Mouse (Mus musculus) cerebellum, postnatal 25 days (tissue): Measurements from ENCODE around the gene Chrm1.

Source experiments
- DNase-seq, 2 experiments: peaks; one replicate each; pipeline ENCODE4 v3.0.0; 2021; ENCODE audit warnings: mixed read lengths in 2 of 2

Gene Chrm1

DNA sequence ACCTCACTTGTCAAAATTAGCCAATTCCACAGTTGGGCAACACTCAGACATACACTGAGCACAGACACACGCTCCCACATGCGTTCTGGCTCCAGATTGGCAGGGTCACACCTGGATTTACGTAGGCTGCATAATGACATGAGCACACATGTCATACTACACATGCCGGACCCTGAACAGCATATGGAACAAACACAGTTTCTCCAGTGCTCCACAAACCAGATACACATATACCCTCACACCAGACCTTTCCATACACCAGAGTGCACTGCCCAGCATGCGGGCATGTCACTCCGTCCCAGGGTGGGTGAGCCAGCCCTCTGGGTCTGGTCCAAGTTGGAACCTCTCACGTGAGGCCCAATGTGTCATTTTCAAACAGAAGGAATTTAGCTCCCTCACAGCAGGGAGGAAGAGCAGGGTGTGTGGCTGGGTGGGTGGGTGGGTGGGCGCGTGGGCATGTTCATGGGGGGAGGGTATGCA lies at the start of gene Chrm1:
TSS of gene Chrm1 (plus strand) at position 430 of the 480 bp plus-strand sequence.
- no peak for DNase-seq

- DNase-seq: no peak
These were observed 49.2 kb upstream of the Chrm1 start for GRCm38 (mm10) chr19:8614343-8614742.

DNA sequence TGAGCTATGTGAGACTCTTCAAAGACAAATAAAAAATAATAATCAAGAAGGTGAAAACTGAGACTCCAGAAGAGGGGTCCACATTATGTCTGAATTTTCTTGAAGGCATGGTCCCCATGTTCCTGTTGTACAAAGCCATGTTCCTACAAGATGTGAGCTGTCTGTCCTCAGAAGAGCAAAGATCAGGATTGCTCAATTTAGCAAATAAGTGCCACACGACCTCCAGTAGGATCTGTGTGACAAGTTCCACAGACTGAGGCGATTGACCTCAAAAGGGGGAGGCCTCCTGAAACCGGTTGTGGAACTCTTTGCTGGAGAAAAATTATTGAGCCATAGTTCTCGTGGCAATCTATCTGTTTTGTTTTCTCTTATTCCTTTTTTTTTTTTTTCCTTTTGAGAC lies 47.3 kb upstream of the Chrm1 start:
- no peak for DNase-seq

GRCm38 (mm10) chr19:8617904-8618303 lies 45.7 kb upstream of the Chrm1 start, which contains the start of gene Slc22a6:
TSS of gene Slc22a6 (plus strand) at chr19:8618039.
- no peak for DNase-seq

DNA sequence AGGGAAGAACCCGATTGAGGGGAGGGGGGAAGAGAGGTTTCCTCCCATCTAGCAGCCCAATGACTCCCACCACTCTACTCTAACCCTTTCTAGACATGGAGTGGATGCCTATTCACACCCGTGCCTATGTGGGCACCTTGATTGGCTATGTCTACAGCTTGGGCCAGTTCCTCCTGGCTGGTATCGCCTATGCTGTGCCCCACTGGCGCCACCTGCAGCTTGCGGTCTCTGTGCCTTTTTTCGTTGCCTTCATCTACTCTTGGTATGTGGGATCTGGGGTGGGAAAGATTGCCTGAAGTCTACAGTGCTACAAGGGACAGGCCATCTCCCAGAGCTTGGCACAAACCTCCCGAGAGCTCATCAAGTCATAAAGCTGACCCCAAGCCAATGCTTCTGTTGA lies 42.5 kb upstream of the Chrm1 start:
- no peak for DNase-seq

DNA sequence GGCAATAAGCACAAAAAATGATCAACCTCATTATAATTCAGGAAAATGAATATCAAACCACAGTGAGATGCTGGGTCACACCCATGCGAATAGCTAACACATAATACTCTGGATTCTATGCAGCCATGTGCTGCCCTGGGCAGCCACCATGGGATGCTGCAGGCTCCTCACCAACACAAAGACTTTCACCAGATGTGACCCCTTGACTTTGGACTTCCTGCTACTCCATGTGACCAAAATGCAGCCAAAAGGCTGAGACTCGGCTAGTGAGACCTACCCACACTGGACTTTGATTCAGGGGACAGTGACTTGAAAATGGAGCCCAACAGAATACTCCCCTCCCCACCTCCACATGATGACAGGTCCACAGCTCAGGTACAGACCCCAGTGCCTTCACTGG lies 33.3 kb upstream of the Chrm1 start:
- DNase-seq: no peak

DNA sequence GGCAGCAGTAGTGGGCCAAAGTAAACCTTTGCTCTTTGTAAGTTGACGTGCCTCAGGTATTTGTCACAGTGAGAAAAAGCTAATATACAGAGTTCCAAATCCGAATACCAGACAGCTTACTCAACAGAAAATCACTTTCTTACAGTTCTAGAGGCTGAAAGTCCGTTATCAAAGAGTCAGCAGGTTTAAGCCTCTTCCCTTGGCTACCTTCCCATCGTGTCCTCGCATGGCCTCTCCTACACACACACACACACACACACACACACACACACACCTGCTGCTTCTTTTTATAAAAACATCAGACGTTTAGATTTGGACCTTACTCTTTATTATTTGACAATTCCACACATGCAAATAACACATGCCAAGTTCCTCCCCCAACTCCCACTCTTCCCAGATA lies 32.8 kb upstream of the Chrm1 start:
- no peak for DNase-seq

GRCm38 (mm10) chr19:8632029-8632428 lies 31.6 kb upstream of the Chrm1 start:
- no peak for DNase-seq

- DNase-seq: no peak
These were observed 21.5 kb upstream of the Chrm1 start for GRCm38 (mm10) chr19:8642086-8642485.

DNA sequence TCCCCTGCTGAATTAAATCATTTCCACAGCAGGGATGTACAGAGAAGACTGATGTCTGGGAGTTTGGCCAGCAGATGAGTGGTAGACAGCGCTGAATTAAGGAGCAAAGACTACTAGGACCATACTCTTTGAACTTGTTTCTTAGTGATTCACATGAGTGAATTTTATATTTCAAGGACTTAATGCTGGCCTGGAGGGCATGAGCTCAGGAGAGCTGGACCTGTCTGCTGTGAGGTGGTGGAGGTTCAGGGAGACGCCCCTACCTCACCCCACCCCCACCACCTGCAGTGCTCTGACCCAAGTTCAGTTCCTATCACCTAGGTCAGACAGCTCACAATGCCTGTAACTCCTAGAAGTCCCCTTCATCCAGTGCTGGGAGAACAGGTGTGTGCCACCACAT lies 17.2 kb upstream of the Chrm1 start:
- DNase-seq: no peak

- DNase-seq: no peak
These were observed 7.8 kb upstream of the Chrm1 start for GRCm38 (mm10) chr19:8655833-8656232.

DNA sequence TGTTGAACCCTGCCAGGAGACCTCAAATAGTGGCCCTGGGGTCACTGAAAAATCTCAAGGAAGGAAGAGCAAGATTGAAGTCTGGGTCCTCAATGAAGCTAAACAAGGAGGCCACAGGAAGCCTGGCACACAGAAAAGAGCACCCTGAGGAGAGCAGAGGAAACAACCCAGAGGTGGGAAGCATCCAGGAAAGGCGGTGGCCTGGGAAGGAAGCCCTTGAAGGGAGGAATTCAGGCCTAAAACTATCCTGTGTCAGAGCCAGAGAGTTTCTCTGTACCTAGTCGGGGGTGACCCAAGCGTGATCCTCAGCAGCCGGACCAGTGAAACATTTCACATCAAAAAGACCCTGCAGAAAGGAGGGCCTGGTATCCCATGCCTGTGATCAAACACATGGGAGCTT lies 7.2 kb upstream of the Chrm1 start:
- DNase-seq: no peak

DNA sequence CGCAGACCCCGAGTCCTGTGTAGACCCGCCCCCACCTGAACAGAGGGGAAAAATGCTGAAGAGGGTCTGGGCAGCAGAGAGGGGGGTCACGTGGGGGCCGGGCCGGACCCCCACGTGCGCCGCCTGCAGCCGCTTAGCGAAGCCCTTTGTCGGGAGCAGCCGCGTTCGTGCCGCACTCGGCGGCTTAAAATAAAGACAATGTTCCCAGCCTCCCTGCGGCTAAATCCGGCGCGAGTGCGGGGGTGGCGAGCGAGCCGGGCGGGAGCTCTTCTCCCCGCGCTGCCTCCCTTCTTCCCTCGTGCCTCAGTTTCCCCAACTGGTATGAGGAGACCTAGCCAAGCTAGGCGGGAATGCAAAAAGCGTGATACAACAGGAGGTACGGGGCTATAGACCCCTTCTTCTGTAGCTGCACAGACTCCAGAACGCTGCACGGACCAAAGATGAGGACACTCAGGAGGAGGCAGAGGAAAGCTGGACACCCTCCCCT lies 1.7 kb upstream of the Chrm1 start:
- peak in 1 of 2 experiments; percentile 36 for DNase-seq

DNA sequence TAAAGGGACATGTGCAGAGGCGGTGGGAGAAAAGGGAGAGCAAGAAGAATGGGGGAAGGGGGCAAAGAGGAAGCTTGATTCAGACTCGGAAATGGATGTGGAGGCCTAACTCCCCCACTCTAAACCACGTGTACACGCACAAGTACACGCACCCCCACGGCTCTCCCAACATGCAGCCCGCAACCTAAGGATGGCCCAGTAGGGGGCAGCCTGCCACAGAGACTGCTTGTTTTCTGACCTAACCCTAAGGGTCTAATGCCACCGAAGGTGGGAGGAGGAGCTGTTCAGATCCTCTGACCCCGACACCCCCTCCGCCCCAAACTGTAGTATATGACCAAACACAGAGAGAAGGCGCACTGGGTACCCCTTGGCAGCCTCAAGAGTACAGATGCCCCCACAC lies 1.3 kb upstream of the Chrm1 start:
- peak; percentile 45 to 70 for DNase-seq

- no peak for DNase-seq
These were observed 377 bp downstream of the Chrm1 start for GRCm38 (mm10) chr19:8663911-8664421.

DNA sequence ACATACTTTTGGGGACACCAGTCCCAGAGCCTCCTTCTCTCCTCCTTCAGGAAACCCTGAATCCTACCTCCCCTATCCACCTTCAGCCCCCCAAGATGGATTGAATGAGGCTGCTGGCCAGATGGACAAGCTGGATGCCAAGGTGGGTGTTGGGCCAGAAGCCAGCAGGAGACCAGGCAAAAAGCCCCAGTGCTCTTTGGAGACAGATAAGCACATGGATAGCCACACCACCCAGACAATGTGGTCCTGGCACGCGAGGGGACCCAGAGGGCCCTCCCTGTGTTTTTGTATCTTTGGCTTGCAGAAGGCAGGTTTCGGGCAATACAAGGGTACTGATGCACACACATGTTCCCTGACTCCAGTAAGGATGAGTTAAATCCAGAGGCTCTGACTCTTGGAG lies 1.3 kb downstream of the Chrm1 start:
- no peak for DNase-seq

DNA sequence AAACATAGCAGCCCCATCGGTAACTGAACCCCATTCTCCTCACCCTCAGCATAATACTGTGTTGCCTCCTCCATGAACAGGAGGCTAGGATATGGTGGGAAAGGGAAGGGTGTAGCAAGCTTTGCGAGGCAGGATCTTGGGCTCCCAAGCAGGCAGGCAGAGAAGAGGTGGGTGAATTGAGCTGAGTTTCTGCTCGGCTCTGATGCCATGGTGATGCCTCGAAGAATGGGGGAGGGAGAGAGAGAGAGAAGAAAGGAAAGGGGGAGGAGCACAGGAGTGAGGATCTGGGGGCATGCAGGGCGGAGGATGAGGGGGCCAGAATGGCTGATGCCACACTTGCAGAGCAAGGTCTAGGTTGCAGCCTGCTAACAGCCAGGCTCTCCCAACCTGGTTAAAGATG lies 2.2 kb downstream of the Chrm1 start:
- DNase-seq: no peak

GRCm38 (mm10) chr19:8672859-8673258 lies 9.3 kb downstream of the Chrm1 start:
- DNase-seq: no peak

DNA sequence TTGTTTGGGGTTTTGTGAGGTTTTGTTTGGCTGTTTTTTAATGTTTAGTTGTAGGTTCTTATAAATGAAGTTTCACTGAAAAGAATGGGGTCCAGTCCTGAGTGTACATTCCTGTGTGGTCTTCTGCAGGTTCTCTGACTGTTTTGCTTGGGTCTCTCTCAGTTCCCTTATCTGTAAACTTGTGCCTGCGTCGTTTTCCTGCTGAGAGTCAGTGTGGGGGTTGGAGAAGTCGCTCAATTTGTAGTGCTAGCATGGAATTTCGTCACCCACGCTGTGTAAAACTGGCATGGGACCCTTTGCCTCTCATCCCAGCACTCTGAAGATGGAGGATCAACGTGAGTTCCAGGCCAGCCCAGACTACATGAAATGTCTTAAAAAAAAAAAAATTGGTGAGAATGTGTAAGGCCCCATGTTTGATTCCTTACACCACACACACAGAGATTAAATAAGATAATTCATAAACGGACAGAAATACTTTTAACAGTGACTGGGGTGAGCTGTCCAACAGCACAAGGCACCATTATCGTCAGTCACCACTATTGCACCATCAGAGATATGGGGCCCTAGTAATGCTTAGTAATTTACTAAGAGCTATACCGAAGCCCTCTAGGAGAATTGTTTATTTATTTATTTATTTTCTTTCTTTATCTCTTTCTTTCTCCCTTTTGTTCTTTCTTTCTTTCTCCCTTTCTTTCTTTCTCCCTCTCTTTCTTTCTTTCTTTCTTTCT lies 9.9 kb downstream of the Chrm1 start:
- DNase-seq: no peak

DNA sequence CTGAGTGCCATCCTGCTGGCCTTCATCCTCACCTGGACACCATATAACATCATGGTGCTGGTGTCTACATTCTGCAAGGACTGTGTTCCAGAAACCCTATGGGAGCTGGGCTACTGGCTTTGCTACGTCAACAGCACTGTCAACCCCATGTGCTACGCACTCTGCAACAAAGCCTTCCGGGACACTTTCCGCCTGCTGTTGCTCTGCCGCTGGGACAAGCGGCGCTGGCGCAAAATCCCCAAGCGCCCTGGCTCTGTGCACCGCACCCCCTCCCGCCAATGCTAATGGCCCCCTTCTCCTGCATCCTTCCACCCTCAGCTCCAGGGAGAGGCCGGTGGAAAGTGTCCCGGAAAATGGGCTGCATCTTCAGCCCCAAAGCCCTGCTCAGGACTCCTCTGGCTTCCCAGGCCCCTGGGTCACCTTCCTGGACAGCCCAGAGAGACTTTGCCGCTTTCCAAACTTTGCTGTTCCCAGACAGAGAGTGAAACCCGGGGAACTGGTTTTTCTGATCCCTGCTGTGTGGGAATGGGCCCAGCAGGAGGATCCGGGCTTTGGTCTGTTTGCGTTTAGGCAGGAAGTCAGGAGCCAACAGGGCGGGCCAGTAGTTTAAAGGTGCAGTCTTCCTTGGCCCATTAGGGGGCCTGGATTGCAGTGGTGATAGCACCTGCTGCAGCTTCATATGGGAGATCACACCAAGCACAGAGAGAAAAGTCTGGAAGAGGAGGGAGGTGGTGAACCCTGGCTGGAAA lies 15.6 kb downstream of the Chrm1 start:
- DNase-seq: peak in 1 of 2 experiments; percentile 10

DNA sequence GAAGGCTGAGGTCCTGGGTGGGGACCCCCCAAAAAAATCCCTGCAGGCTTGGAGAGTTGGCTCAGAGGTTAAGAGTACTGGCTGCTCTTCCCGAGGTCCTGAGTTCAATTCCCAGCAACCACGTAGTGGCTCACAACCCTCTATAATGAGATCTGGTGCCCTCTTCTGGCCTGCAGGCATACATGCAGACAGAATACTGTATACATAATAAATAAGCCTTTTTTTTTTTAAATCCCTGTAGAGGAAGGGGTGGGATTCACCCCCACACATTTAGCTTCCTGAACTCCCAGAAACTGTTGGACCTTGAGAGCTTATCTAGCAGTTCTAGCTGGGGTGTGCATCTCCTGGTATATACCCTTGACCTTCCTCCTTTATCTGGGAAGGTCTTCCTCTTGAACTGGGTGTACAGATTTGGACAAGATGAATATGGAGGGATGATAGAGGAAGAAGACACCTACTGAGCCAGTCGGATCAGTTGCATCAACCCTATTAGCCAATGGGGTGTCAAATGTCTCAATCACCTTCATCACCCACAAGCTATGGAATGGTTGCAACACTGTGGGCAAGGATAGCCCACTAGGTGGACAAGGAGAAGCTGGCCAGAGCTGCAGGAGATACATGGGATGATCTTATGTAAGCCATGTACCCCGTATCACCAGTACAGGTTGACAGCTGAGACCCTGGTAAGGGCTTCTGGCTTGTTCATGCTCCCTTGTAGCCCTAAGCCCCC lies 18.2 kb downstream of the Chrm1 start:
- no peak for DNase-seq

DNA sequence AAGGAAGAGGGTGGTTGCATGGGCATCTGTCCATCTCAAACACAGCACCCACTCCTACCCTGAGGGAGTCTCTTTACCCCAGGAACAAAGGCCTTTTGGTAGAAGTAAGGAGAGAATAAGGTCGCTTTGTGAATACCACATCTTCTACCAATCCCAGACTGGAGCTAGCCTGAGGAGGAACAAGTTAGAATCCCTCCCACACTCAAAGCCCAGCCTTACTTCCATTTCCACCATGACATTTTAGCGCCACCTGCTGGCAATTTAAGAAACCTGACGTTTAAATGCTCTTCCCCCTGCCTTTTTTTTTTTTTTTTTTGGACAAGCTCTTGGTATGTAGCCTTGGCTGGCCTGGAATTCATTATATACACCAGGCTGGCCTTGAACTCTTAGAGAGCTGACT lies 19.4 kb downstream of the Chrm1 start:
- DNase-seq: peak; percentile 57 to 80

- no peak for DNase-seq
These were observed 20.0 kb downstream of the Chrm1 start for GRCm38 (mm10) chr19:8683627-8684026.
